Mouse (Mus musculus) liver (tissue): ENCODE measurements around the gene 2900026A02Rik.
"Not testable (repeated sequence)": the region's sequence is repeated elsewhere in the genome, so short reads cannot be mapped to it uniquely, and the experiment has no call there.

Experiments
- DNase-seq: peaks from one replicate; pipeline ENCODE4 v3.0.0-alpha.2; 2020; ENCODE audit warnings: mixed read lengths

2900026A02Rik gene

DNA sequence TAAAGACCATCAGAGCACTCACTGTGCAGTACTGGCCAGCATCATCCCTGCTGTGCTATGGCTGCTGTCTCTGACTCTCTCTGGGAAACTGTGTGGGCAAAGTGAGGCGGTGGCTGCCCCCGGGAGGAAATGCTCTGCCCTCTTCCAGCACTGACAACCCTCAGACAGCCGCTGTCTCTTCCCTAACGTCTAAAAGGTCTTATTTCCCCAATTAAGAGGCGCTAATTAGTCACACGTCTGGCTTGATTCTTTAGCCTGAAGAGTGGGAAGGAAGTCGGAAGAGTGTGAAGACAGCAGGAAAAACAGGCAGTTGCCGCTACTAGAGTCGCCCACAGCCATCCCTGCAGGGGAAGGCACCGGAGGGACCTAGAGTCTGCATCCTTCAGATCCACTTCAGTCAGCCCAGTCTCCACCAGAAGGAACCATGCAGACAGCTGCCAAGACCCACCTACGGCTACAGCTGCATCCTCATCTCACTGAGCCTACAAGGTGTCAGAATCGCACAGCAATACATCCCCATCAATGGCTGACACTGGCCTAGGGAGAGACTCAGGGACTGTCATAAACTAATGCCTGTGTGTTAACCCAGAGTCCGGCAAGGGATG is 101.1 kb downstream of the 2900026A02Rik start:
- no peak for DNase-seq

DNA sequence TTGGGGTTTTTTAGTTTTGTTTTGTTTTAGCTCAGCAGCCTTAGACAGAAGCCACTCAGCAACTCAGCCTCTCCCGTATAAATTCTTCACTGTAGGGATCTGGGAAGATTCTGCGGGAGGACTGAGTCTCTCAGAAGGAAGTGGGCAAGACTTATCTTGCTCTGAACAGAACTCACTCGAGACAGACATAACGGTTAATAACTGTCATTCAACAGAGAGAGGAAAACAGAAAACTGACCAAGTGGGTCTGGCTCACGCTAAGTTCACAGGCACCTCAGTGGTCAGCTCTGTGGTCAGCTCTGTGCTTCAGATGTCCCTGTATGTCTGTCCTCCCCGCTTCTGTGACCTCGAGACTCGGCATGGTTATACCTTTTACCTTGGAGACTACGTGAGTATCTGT is 101.7 kb downstream of the 2900026A02Rik start:
- no peak for DNase-seq

DNA sequence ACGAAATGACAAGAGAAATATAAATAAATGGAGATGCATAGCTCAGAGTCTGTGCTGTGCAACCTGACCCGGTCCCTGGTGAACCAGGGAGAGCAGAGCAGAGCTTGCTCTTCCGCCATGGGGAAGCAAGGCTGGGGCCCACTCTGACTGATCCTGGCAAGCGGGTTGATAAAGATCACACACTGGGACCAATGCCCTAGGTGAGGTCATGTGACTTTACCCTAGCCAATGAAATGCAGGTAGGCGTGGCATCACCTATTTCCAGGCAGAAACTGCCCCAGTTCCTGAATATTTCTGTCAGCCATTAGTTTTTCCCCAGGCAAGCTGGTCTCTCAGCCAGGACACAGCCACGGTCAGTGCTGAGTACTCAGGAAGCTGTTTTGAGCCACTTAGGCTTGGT is 102.3 kb downstream of the 2900026A02Rik start:
- peak; percentile 78 for DNase-seq

DNA sequence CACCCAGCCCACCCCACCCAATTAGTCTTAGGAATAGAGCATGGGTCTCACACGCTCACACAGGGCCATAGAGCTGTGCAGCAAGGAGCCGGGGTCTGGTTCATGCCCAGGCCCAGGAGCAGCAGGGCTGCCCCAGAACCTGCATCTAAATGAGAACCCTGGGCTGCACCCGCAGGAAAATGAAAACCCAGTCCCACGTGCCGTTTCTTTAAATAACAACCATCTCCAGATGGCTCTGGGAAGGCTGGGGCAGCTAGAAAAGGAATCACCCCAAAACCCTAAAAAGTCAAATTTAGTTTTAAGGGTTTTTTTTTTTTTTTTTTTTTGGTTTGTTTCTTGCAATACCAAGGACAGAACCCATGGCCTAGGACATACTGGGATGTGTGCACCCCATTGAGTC is 103.7 kb downstream of the 2900026A02Rik start:
- no peak for DNase-seq

DNA sequence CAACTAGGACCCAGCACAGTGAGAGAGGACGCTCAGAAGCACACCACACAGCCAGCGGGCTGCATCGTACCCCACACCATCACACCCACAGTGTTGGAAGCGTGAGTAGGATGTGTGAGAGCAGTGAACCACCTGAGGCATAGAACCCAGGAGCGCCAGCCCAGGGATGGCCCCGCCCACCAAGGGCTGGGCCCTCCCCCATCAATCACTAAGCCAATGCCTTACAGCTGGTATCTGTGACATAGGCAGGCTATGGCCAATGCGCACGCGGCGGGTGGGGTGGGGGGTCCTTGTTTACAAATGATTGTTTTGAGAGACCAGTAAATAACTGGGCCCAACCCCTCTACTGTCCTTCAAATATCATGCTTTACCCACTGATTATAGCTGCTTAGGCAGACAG is 105.1 kb downstream of the 2900026A02Rik start:
- no peak for DNase-seq

DNA sequence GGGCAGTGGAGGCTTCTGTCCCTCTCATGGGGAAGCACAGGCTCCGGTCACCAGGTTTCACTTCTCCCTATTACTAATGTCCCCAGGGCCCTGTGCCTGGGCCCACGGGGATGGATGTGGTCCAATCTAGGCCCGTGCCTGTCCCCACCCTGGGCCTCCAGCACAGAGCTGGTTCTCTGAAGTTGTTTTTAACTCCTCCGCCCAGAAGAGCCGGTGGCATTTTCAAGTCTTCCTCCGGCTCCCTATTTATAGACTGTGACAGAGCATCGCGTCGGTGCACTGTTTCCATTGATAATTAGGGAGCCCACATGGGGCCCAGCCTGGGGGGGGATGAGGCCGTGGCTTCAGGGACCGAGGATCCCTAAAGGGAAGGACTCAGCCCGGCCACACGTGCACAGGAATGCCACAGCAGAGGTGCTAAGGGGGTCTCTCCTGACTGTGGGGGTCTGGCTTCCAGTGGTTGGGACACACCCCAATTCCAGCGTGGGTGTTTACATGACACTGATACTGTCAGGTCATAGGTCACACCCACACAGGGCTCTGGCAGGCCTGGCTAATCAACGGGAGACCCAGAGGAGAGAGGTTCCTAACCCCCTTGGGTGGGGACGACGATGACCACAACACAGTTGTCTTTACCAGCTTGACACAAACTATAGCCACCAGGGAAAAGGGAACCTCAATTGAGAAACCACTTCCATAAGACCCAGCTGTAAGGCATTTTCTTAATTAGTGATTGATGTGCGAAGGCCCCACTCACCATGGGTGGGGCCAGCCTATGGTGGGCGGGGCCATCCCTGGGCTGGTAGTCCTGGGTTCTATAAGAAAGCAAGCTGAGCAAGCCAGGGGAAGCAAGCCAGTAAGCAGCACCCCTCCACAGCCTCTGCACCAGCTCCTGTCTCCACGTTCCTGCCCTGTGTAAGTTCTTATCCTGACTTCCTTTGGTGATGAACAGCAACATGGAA is 106.5 kb downstream of the 2900026A02Rik start:
- DNase-seq: peak; percentile 70

DNA sequence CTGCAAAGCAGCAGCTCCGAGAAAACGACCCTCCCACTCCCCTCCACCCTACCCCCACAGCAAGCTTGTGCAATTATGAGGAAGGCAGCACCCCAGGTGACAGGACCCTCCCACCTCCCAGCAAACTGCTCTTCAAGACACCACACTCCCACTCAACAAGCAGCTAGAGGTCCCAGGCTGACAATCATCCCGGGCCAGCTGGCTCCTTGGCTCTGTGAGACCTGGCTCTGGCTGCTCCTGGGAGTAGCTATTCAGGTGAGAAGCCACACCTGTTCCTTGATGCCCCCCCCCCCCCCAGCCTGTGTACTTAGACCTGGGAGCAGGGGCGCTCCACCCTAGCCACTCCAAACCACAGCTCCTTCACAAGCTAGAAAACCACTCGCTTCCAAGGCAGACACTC is 107.9 kb downstream of the 2900026A02Rik start:
- DNase-seq: no peak

DNA sequence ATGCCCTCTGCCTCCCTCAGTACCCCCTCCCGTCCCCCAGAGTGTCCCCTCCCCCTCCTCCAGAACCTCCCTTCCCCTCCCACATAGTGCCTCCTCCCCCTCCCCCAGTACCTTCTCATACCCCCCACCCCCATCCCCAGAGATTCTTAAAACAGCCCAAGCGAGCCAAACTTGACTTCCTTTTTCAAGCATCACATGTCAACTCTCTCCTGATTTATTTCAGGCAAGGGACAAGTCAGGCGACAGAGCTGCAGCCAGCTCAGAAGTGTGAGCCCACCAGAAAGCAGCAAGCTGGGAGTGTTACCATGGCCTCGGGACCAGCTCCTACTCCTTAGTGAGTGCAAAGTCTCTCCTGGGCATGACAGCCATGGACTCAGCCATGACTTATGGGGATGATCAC is 109.7 kb downstream of the 2900026A02Rik start:
- no peak for DNase-seq

DNA sequence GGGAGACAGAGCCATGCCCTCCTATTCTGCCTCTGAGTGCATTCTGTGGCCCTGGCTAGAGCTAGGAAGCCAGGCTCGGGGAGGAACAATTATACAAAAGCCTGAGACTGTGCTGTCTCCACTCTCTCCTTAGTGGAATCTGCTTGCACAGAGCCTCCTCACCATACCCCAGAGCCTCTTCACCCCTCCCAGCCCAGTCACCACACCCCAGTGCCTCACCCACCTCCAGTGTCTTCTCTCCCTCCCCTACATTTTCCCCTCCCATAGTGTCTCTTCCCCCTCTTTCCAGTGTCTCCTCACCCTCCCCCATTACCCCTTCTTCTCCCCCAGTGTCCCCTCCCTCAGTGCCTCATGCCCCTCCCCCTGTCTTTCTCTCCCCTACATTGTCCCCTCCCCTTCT is 110.1 kb downstream of the 2900026A02Rik start:
- peak; percentile 52 for DNase-seq

DNA sequence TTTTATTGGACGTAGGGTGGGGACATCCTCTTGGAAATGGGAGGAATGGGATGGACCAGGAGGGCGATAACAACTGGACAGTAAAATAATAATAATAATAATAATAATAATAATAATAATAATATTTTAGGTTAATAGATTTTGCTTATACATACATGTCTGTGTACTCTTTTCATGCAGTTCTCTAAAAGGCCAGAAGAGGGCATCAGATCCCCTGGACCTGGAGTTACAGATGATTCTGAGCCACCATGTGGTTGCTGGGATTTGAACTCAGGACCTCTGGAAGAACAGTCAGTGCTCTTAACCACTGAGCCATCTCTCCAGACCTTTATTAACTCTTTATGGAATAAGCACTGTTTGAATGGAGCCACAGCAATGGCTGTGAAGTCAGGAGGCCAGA is 111.4 kb downstream of the 2900026A02Rik start:
- DNase-seq: not testable (repeated sequence)

DNA sequence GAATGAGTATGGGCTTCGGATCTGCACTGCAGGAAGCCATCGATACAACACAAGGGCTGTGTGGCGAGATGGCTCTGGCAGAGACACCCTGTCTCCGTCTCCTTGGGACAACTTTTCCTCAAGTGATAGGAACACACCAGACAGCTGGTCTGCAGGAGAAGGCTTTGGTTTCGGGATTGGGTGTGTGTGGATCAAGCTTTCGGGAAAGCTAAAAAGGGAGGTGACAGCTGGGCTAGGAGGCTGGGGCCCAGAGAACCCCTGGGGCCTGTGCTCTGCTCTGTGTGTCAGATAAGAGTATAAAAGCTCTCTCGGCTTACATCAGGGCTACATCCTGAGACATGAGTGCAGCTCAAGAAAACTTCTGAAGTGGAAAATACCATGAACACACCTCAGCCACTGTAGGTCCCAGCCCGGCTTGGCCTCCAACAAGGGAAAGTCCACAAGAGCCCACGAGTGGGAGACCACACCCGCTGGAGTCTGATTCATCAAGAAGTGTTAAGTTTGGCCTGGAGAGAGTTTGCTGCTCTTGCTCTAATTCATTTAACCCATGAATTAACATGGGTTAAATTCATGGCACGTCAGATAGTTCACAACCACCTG is 112.8 kb downstream of the 2900026A02Rik start:
- no peak for DNase-seq

DNA sequence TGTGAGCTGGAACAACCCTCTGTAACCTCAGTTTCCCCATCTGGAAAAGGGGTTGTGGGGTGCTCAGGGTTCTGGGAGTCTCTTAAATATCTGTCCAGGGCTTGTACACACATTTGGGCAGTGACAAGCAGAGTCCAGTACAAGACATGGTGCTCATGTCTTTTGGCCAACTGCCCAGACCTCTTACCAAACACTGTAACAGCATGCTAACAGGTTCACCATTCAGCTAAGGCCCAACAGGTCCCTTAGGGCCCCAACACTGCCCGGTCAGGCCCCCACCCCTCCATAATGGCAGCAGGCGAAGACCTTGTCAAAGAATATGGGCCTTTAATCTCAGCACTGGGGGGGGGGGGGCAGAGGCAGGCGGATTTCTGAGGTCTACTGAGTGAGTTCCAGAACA is 113.3 kb downstream of the 2900026A02Rik start:
- DNase-seq: no peak

DNA sequence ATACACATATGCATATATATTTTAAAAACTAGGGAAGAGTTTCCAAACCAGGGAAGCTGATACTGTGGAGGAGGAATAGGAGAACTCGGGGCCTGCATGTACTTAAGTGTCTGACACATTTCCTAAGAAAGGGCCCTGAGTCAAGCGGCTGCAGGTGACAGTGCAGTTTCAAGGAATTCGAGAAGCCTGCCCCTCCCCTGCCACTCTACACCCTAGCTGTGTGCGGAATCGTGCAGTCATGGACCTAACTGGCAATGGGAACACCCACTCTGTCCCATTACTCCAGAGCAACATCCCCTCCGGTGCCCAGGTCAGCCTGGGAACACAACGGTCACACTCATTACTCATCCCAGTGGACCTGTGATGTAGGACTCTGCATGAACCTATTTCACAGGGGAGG is 114.4 kb downstream of the 2900026A02Rik start:
- DNase-seq: no peak

DNA sequence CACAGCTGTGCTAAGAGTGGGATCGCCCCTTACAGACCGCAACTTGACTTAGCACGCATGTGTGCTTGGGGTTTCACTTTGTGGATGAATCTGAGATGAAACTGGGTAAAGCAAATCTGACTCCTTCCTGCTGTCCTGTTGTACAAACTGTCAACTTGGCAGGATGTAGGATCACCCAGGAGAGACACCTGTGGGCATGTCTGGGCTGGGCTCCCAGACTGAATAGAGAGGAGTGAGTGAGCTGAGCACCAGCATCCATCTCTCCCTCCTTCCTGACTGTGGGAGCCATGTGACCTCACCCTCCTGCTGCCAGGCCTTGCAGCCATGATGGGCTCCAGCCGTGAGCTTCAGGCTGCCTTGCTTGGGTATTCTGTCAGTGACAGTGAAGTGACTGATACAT is 115.6 kb downstream of the 2900026A02Rik start:
- DNase-seq: no peak

DNA sequence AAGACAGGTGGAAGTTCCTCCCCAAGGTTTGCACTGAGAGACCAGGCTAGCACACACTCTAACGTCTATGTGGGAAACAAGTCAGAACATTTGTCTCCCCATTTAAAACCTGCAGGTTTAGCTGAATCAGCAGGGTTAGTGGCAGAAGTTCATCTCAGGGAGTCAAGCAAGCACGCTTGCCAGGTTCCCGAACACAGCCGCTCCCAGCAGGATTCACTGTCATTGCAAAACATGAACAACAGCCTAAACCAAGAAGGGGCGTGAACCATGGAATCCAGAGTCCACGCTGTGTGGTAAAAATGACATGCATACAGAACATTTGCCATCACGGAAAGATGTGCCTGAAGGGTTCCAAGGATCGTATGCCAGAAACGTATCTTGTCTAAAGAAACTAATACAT is 116.0 kb downstream of the 2900026A02Rik start:
- DNase-seq: no peak

DNA sequence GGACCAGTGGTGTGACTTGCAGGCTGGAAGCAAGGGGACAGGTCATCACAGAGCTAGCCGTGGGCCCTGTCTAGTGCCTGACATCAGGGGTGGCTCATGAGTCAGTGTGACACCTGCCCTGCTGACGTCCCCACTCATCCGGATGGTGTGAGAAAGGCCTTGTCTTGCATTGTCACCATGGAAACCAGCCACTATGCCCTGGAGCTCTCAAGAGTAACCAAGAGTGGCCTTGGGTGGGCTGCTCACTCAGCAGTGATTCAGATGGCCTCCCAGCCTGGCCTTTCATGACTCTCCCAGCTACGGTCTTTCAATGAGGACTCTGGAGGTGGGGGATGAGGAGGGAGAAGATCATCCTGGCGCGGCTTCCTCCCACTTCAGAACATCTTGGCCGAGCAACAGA is 118.6 kb downstream of the 2900026A02Rik start:
- DNase-seq: no peak

DNA sequence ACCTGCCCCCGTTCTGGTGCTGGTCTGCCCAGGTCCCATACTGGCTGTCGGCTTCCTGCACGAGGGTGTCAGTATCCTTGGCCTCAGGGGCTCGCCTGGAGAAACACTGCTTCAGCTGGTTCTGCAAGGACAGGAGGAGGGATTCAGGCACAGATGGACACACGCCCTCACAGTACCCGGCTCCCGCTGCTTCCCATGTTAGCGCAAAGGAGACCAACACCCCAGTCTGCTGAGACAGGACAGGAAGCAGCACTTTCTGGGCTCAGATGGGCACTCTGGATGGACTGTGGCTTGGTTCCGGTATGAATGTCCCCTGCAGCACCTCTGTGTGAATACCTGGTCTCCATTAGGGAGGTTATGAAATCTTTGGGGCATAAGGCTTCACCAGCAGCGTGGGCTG is 119.6 kb downstream of the 2900026A02Rik start:
- DNase-seq: no peak

DNA sequence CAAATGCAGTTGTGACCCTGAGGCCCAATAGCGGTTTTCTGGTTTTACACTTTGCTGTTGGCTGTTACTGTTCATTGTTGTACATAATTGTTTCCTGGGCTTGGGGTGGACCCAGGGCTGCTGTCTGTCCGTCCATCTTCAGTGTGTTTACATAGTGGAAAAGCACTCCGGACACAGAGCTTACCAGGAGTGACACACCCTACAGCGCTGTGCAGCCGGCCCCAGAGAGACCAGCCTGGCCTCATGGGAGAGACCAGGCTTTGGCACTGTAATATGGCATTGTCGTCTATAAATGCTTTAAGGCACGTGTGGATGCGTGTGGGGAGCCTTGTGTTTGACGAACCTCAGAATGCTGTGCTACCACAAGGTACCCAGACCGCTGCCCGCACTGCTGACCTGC is 120.6 kb downstream of the 2900026A02Rik start:
- DNase-seq: no peak

DNA sequence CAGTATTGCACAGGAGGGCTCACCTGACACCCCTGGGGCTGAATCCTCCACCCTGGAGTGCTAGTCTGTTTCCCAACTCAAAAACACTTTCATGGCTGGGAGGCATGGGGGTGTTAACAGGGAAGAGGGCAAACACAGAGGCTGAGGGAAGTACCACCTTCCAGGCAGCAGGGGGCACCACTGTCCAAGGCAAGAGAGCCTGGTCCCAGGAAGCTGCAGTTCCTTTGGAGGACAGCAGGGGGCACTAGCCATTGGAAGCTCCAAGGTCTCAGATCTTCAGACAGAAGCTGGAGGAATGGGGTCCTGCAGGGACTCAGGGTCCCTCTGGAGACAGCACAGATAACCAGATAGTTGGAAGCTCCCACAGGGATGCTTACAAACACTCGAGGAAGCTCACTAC is 121.5 kb downstream of the 2900026A02Rik start:
- peak; percentile 88 for DNase-seq

DNA sequence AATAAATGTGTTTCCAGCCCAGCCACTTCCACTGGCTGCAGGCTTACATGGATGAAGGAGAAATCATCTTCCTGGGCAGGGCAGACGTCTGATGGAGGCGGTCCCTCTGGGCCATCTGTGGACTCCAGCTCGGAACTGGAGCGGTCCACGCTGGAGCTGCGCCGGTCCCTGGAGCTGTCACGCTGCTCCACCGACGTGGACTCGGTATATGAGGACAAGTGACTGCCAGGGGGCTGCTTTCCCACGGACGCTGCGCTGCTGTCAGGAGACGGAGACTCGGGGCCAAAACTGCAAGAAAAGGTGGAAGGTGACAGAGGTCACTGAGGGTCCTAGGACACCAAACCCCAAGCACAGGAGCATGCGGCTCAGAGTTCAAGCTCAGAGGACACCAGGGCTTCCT is 123.5 kb downstream of the 2900026A02Rik start:
- DNase-seq: no peak

DNA sequence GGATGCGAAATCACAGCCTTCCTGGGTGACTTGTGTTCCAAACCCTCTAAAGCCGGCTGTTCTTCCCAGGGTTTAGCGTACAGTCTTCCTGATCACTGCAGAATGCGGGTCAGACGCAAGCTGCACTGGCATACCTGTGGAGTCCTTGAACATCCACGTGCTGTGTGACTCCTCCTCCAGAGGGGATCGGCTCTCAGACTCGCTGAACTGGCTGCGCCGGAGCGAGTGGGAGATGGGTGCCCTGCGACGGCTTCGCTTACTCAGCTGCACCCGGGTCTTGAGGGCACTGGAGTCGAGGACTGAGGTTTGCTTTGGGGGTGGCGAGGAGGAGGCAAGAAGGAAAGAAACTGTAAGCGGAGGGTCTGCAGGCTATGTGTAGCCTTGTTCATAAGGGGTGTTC is 125.6 kb downstream of the 2900026A02Rik start:
- DNase-seq: no peak

DNA sequence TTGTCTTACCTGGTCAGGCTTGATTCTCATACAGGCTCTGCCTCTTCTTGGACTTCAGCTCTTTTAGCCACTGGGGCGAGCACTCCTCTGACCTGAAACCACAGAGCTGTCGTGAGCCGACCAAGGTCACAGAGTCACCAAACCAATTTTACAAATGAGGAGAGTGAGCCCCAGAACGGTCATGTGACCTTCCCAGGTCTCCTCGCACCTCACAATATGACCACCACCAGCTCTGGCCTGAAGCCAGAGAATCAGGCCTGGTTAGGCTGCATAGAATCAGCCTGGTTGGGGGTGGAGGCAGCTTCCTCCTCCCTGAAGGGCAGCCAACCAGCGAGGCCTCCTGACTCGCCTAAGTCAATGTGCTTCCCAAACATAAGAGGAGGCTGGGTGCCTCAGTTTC is 128.6 kb downstream of the 2900026A02Rik start:
- DNase-seq: no peak

DNA sequence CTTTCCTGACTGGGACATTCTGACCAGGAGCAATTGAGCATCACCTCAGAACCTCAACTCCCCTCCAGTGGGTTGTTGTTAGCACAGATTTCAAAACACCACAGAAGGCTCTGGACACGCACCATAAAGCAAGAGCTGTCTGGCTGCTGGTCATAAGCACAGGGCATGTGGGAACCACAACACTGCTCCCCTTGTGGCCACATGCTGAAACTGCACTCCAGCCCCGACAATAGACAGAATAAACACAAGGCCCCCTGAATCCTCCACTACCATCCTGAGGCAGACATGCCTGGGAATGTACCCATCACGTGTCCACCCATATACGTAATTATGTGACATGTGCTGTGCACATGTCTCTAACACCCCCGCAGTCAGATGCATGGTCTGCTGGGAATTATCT is 129.9 kb downstream of the 2900026A02Rik start:
- DNase-seq: no peak

DNA sequence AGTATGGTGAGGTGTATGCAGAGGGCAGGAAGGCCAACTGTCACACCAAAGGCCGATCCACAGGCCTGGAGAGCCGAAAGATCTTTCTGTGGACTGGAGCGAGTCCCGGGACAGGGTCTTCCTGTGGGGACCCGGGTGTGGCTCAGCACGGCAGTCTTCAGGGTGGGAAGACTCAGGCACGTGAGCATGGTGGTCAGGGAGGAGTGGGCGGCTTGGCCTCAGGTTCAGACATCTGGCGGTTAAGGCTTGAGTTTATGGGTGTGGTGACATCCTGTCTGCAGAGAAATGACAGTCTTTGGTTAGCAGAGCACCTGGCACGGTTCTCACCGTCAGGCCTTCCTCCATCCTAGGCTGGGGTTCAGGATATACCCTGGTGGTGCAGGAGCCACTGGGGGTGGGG is 130.3 kb downstream of the 2900026A02Rik start:
- DNase-seq: no peak
